Mouse (Mus musculus) ES-Bruce4 (cell line): ENCODE measurements around the gene Sap18. TPM values are rescaled to one million over a fixed set of nuclear protein-coding genes. Genes with fewer than 3 reads are reported as not detected.

Experiments
- H3K27ac ChIP-seq: 2 replicates; pipeline ENCODE4 v1.5.1; 2012; ENCODE audit warnings: low read length, inconsistent platforms; ENCODE audit not compliant: insufficient read depth
- H3K27me3 ChIP-seq: 2 replicates; pipeline ENCODE4 v1.6.1; 2012; ENCODE audit warnings: mild to moderate bottlenecking, low read length, inconsistent platforms; ENCODE audit not compliant: control insufficient read depth, poor library complexity, insufficient read depth, severe bottlenecking
- H3K36me3 ChIP-seq: 2 replicates; pipeline ENCODE4 v1.6.1; 2012; ENCODE audit warnings: inconsistent platforms, mild to moderate bottlenecking, low read length, moderate library complexity; ENCODE audit not compliant: control insufficient read depth, poor library complexity, insufficient read depth, severe bottlenecking
- H3K4me1 ChIP-seq: one replicate; pipeline ENCODE4 v1.8.1; 2011; ENCODE audit warnings: low read length; ENCODE audit not compliant: control insufficient read depth, insufficient read depth
- H3K4me3 ChIP-seq: 2 replicates; pipeline ENCODE4 v1.5.1; 2011; ENCODE audit warnings: low read depth, mild to moderate bottlenecking, low read length
- H3K9ac ChIP-seq: 2 replicates; pipeline ENCODE4 v1.6.1; 2012; ENCODE audit warnings: low read depth, mild to moderate bottlenecking, inconsistent platforms; ENCODE audit not compliant: poor library complexity, severe bottlenecking
- H3K9me3 ChIP-seq: replicated peaks from 2 replicates; pipeline ENCODE4 v1.6.1; 2012; ENCODE audit warnings: mild to moderate bottlenecking, low read length, inconsistent platforms; ENCODE audit not compliant: control insufficient read depth, poor library complexity, insufficient read depth, severe bottlenecking
- CTCF ChIP-seq: IDR thresholded peaks from one replicate; pipeline ENCODE4 v1.8.1; 2011; ENCODE audit warnings: low read depth, low read length
- EP300 ChIP-seq: IDR thresholded peaks from 2 replicates; pipeline ENCODE4 v1.6.1; 2011; ENCODE audit warnings: low read depth, low read length; ENCODE audit not compliant: insufficient read depth
- POLR2A ChIP-seq: IDR thresholded peaks from one replicate; pipeline ENCODE4 v1.8.1; 2011; ENCODE audit warnings: low read length; ENCODE audit not compliant: insufficient read depth
- polyA plus RNA-seq: library from polyadenylated mRNA; stranded (reverse); fragments of >200 nt; gene quantifications from 2 replicates; pipeline ENCODE4 v1.2.4, GENCODE M21; 2011; ENCODE audit warnings: low read depth; ENCODE audit not compliant: missing spikeins, insufficient read depth, insufficient read length

Gene Sap18
- polyA plus RNA-seq, 1 experiment: 76.9 TPM

GRCm38 (mm10) chr14:57758237-57758636 is 39.7 kb upstream of the Sap18 start, which contains the start of gene Lats2:
Lats2 (minus strand) TSS chr14:57758388.
- no peak for TF ChIP-seq EP300
- TF ChIP-seq POLR2A: no peak
- TF ChIP-seq CTCF: no peak
- Histone ChIP-seq H3K27me3 (no peaks in the 10 kb centered on the region), H3K27ac (no peak within 1 kb of the TSS), H3K36me3 (no peaks in the 10 kb centered on the region), H3K4me3 (no peak within 1 kb of the TSS), H3K9ac (no peak within 1 kb of the TSS), H3K4me1 (peaks cover 1% of the 10 kb centered on the region), H3K9me3 (no peaks in the 10 kb centered on the region)

- H3K36me3 ChIP-seq: no peaks in the 10 kb centered on the region
Observed at GRCm38 (mm10) chr14:57760447-57761412, 37.2 kb upstream of the Sap18 start.

GRCm38 (mm10) chr14:57769102-57769501 is 28.9 kb upstream of the Sap18 start:
- H3K9ac ChIP-seq: no peak overlapping the region
- no peak overlapping the region for H3K27ac ChIP-seq
- no peak for TF ChIP-seq EP300
- TF ChIP-seq CTCF: no peak
- H3K9me3 ChIP-seq: no peaks in the 10 kb centered on the region
- no peak overlapping the region for H3K4me3 ChIP-seq
- H3K27me3 ChIP-seq: no peaks in the 10 kb centered on the region
- no peaks in the 10 kb centered on the region for H3K4me1 ChIP-seq
- H3K36me3 ChIP-seq: no peaks in the 10 kb centered on the region

More at GRCm38 (mm10) chr14:57760447-57761412, 37.2 kb upstream of the Sap18 start:
- H3K4me3 ChIP-seq: no peak overlapping the region
- H3K27ac ChIP-seq: no peak overlapping the region
- H3K4me1 ChIP-seq: peaks cover 1% of the 10 kb centered on the region
- no peaks in the 10 kb centered on the region for H3K27me3 ChIP-seq
- H3K9me3 ChIP-seq: no peaks in the 10 kb centered on the region
- no peak overlapping the region for H3K9ac ChIP-seq
- no peak for TF ChIP-seq EP300

- no peaks in the 10 kb centered on the region for H3K4me1 ChIP-seq
- no peaks in the 10 kb centered on the region for H3K9me3 ChIP-seq
- TF ChIP-seq EP300 (no peak), POLR2A (no peak), CTCF (no peak)
- H3K27me3 ChIP-seq: no peaks in the 10 kb centered on the region
- H3K4me3 ChIP-seq: no peak overlapping the region
- H3K27ac ChIP-seq: no peak overlapping the region
- H3K36me3 ChIP-seq: no peaks in the 10 kb centered on the region
- no peak overlapping the region for H3K9ac ChIP-seq
Observed at GRCm38 (mm10) chr14:57772157-57772815, 25.7 kb upstream of the Sap18 start.

GRCm38 (mm10) chr14:57787406-57787805 is 10.6 kb upstream of the Sap18 start:
- Histone ChIP-seq H3K9ac (no peak overlapping the region), H3K27ac (no peak overlapping the region), H3K27me3 (no peaks in the 10 kb centered on the region), H3K4me1 (no peaks in the 10 kb centered on the region), H3K9me3 (no peaks in the 10 kb centered on the region), H3K4me3 (no peak overlapping the region), H3K36me3 (no peaks in the 10 kb centered on the region)
- TF ChIP-seq POLR2A (no peak), CTCF (no peak), EP300 (no peak)

GRCm38 (mm10) chr14:57789311-57789710 is 8.7 kb upstream of the Sap18 start:
- H3K9me3 ChIP-seq: no peaks in the 10 kb centered on the region
- no peak overlapping the region for H3K9ac ChIP-seq
- no peaks in the 10 kb centered on the region for H3K4me1 ChIP-seq
- H3K36me3 ChIP-seq: no peaks in the 10 kb centered on the region
- H3K27me3 ChIP-seq: no peaks in the 10 kb centered on the region
- TF ChIP-seq POLR2A: no peak
- TF ChIP-seq EP300: no peak
- no peak overlapping the region for H3K4me3 ChIP-seq
- no peak overlapping the region for H3K27ac ChIP-seq
